Mouse (Mus musculus): Measurements from ENCODE around the gene Bin2. TPM values are rescaled to one million over a fixed set of nuclear protein-coding genes. Genes with fewer than 3 reads are reported as not detected.
A peak's percentile ranks its signal among the peaks of the same experiment; 100 is the strongest.
"Not testable (repeated sequence)": the region's sequence is repeated elsewhere in the genome, so short reads cannot be mapped to it uniquely, and the experiment has no call there.

Bin2 gene
- polyA plus RNA-seq, 1 experiment from 2014 or later = 2.4 TPM

GRCm38 (mm10) chr15:100614218-100614995 is 54.9 kb downstream of the Bin2 start:
- H3K4me1 ChIP-seq (ENCODE audit: control insufficient read depth, insufficient read depth, low read length) = peaks cover 14% of the 10 kb centered on the region; the same call in 1 of the 2 replicates
- H3K27me3 ChIP-seq (ENCODE audit: control insufficient read depth, insufficient read depth, low read length) = no peaks in the 10 kb centered on the region
- peak overlapping the region; percentile 54 for H3K9ac ChIP-seq (ENCODE audit: low read depth, low read length)
- 10% methylated on average over 43 of the region's 43 CpGs for WGBS
- H3K9me3 ChIP-seq (ENCODE audit: control insufficient read depth, low read length) = no peaks in the 10 kb centered on the region
- ATAC-seq (ENCODE audit: low FRiP score, low TSS enrichment) = no peak
- peak overlapping the region; percentile 85 for H3K4me2 ChIP-seq (replicated peaks; ENCODE audit: low read depth, low read length)
- H3K36me3 ChIP-seq (ENCODE audit: control insufficient read depth, insufficient read depth, low read length) = peaks cover 23% of the 10 kb centered on the region
- peak overlapping the region; percentile 91 for H3K4me3 ChIP-seq (ENCODE audit: low read length)
- peak overlapping the region; percentile 42; the same call in 1 of the 2 replicates for H3K27ac ChIP-seq (ENCODE audit: low read depth, low read length)

DNA sequence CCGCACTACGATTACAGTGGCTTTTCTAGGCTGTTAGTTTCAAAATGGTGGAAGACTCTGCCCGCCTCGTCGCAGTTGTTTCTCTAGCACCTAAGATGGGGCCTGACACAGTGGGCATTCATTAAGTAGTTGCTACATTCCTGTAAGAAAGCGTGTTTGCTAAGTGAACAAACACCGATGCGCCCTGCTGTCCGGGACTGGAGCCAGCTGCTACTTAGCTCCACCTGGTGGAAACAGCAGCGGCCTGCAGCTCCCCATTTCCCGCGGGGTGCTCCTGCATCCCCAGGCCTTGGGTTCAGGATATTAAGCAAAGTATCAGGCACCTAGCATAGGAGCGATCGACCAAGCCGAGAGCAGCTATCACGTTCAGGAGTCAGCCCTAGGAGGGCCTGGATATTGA is 55.8 kb downstream of the Bin2 start:
- Histone ChIP-seq H3K9me3 (ENCODE audit: control insufficient read depth, low read length) (no peaks in the 10 kb centered on the region), H3K36me3 (ENCODE audit: control insufficient read depth, insufficient read depth, low read length) (peaks cover 15% of the 10 kb centered on the region), H3K4me3 (ENCODE audit: low read length) (peak overlapping the region; percentile 10; the same call in 1 of the 2 replicates), H3K27me3 (ENCODE audit: control insufficient read depth, insufficient read depth, low read length) (no peaks in the 10 kb centered on the region), H3K9ac (ENCODE audit: low read depth, low read length) (no peak overlapping the region), H3K4me2 (replicated peaks; ENCODE audit: low read depth, low read length) (peak overlapping the region; percentile 39), H3K27ac (ENCODE audit: low read depth, low read length) (no peak overlapping the region), H3K4me1 (ENCODE audit: control insufficient read depth, insufficient read depth, low read length) (peaks cover 16% of the 10 kb centered on the region; the same call in 1 of the 2 replicates)
- 7% methylated on average over 16 of the region's 16 CpGs for WGBS
- no peak for ATAC-seq (ENCODE audit: low FRiP score, low TSS enrichment)

DNA sequence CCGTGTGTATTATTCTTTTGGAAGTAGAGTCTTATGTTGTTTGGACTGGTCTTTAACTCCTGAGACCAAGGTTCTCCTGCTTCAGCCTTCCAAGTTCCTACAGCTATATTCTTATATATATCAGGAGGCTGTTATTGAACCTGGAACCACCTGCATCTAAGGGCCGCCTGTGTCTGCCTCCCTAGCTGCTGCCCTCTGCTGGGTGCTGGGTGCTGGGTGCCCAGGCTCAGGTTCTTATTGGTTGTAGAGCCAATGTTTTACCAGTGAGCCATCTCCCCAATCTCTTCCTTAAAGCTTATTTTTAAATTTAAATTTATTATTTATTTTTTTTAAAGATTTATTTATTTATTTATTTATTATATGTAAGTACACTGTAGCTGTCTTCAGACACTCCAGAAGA is 56.9 kb downstream of the Bin2 start:
- H3K9me3 ChIP-seq (ENCODE audit: control insufficient read depth, low read length) = no peaks in the 10 kb centered on the region
- no peak overlapping the region for H3K9ac ChIP-seq (ENCODE audit: low read depth, low read length)
- H3K4me1 ChIP-seq (ENCODE audit: control insufficient read depth, insufficient read depth, low read length) = peaks cover 16% of the 10 kb centered on the region; the same call in 1 of the 2 replicates
- peaks cover 3% of the 10 kb centered on the region; the same call in 1 of the 2 replicates for H3K36me3 ChIP-seq (ENCODE audit: control insufficient read depth, insufficient read depth, low read length)
- no peak overlapping the region for H3K27ac ChIP-seq (ENCODE audit: low read depth, low read length)
- H3K4me3 ChIP-seq (ENCODE audit: low read length) = no peak overlapping the region
- H3K4me2 ChIP-seq (replicated peaks; ENCODE audit: low read depth, low read length) = no peak overlapping the region
- ATAC-seq (ENCODE audit: low FRiP score, low TSS enrichment) = no peak
- no peaks in the 10 kb centered on the region for H3K27me3 ChIP-seq (ENCODE audit: control insufficient read depth, insufficient read depth, low read length)
- 77% methylated on average over 2 of the region's 2 CpGs for WGBS

DNA sequence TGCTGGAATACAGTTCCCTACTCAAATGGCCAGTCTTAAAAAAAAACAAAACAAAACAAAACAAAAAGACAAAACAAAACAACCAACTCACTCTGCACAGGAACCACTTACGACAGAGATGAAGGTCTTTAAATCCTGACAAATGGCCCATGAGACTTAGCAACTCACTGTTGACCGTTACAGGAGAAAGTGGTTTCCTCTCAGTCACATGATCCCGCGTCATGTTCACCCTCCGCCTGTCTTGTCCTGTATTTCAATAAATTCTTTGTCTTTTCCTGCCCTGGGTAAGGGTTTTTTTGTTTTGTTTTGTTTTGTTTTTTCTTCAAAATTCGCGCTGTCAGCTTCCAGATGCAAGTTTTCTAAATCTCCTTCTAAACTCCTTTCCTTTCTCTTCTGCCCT is 57.4 kb downstream of the Bin2 start:
- Histone ChIP-seq H3K4me3 (ENCODE audit: low read length) (no peak overlapping the region), H3K9ac (ENCODE audit: low read depth, low read length) (no peak overlapping the region), H3K27me3 (ENCODE audit: control insufficient read depth, insufficient read depth, low read length) (no peaks in the 10 kb centered on the region), H3K4me2 (replicated peaks; ENCODE audit: low read depth, low read length) (no peak overlapping the region), H3K27ac (ENCODE audit: low read depth, low read length) (no peak overlapping the region), H3K4me1 (ENCODE audit: control insufficient read depth, insufficient read depth, low read length) (peaks cover 15% of the 10 kb centered on the region; the same call in 1 of the 2 replicates), H3K9me3 (ENCODE audit: control insufficient read depth, low read length) (no peaks in the 10 kb centered on the region), H3K36me3 (ENCODE audit: control insufficient read depth, insufficient read depth, low read length) (peaks cover under 1% of the 10 kb centered on the region; the same call in 1 of the 2 replicates)
- 63% methylated on average over 7 of the region's 7 CpGs for WGBS
- ATAC-seq (ENCODE audit: low FRiP score, low TSS enrichment) = no peak

DNA sequence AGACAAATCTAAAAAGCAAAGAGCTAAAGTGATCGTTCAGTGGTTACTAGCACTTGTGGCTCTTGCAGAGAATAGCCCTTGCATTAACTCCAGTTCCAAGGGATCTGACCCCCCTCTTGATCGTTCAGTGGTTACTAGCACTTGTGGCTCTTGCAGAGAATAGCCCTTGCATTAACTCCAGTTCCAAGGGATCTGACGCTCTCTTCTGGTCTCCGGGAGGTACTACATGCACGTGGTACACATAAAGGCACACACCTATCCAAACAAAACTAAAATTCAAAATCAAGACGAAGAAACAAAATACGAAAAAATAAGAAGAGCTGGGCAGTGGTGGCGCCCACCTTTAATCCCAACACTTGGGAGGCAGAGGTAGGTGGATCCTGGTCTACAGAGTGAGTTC is 62.7 kb downstream of the Bin2 start:
- not testable (repeated sequence) for ATAC-seq (ENCODE audit: low FRiP score, low TSS enrichment); H3K9ac ChIP-seq (ENCODE audit: low read depth, low read length); H3K36me3 ChIP-seq (ENCODE audit: control insufficient read depth, insufficient read depth, low read length); H3K9me3 ChIP-seq (ENCODE audit: control insufficient read depth, low read length); H3K27ac ChIP-seq (ENCODE audit: low read depth, low read length); H3K4me2 ChIP-seq (replicated peaks; ENCODE audit: low read depth, low read length); H3K4me3 ChIP-seq (ENCODE audit: low read length); H3K4me1 ChIP-seq (ENCODE audit: control insufficient read depth, insufficient read depth, low read length); H3K27me3 ChIP-seq (ENCODE audit: control insufficient read depth, insufficient read depth, low read length)
- 89% methylated on average over 8 of the region's 8 CpGs for WGBS

DNA sequence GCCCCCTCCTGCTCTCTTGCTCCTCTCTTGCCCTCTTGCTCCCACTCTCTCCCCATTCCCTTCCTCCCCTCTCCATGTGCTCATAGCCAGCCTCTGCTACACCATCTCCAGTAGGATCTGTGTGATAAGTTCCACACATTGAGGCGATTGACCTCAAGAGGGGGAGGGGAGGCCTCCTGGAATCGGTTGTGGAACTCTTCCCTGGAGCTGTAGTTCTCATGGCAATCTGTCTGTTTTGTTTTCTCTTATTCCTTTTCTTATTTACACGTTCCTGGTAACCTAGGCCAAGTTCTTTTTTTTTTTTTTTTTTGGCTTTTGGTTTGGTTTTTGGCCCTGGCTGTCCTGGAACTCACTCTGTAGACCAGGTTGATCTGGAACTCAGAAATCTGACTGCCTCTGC is 67.7 kb downstream of the Bin2 start:
- peaks cover 10% of the 10 kb centered on the region; the same call in 1 of the 2 replicates for H3K4me1 ChIP-seq (ENCODE audit: control insufficient read depth, insufficient read depth, low read length)
- ATAC-seq (ENCODE audit: low FRiP score, low TSS enrichment) = no peak
- no peaks in the 10 kb centered on the region for H3K36me3 ChIP-seq (ENCODE audit: control insufficient read depth, insufficient read depth, low read length)
- no peak overlapping the region for H3K27ac ChIP-seq (ENCODE audit: low read depth, low read length)
- H3K4me2 ChIP-seq (replicated peaks; ENCODE audit: low read depth, low read length) = no peak overlapping the region
- H3K9ac ChIP-seq (ENCODE audit: low read depth, low read length) = no peak overlapping the region
- H3K27me3 ChIP-seq (ENCODE audit: control insufficient read depth, insufficient read depth, low read length) = peaks cover 8% of the 10 kb centered on the region; the same call in 1 of the 2 replicates
- WGBS = 37% methylated on average over 3 of the region's 3 CpGs
- no peaks in the 10 kb centered on the region for H3K9me3 ChIP-seq (ENCODE audit: control insufficient read depth, low read length)
- no peak overlapping the region for H3K4me3 ChIP-seq (ENCODE audit: low read length)

DNA sequence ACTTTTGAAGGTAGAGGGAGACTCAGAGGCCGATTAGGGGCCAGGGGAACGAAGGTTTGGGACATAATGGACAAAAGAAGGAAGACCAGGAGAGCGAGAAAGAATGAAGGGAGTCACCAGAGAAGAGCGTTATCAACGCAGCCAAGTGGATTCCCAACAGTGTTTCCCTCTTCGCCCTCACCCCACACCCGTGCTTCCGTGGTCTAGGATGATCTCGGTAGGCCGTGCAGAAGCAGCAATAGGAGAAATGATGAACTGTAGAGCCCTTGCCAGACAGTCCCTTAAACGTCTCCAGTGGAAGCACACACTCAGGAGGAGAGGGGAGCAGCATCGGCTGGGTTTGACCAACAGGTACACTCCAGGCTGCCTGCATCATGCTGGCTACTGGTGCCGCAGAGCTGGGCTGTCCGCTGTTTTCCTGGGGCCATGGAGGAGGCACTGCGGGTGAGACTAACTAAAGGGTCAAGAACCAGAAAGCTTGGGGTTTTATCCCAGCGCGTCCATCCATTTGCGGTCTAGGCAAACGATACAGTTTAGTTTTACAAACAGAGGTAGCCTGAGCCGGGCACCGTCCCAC is 68.6 kb downstream of the Bin2 start:
- H3K27me3 ChIP-seq (ENCODE audit: control insufficient read depth, insufficient read depth, low read length) = peaks cover 6% of the 10 kb centered on the region; the same call in 1 of the 2 replicates
- peak overlapping the region; percentile 98 for H3K4me2 ChIP-seq (replicated peaks; ENCODE audit: low read depth, low read length)
- peak overlapping the region; percentile 80 for H3K4me3 ChIP-seq (ENCODE audit: low read length)
- 13% methylated on average over 21 of the region's 21 CpGs for WGBS
- H3K9me3 ChIP-seq (ENCODE audit: control insufficient read depth, low read length) = no peaks in the 10 kb centered on the region
- H3K9ac ChIP-seq (ENCODE audit: low read depth, low read length) = 0 out of 2 replicates have a peak overlapping the region, but pooled peaks have one; percentile 87
- ATAC-seq (ENCODE audit: low FRiP score, low TSS enrichment) = no peak
- H3K4me1 ChIP-seq (ENCODE audit: control insufficient read depth, insufficient read depth, low read length) = peaks cover 10% of the 10 kb centered on the region; the same call in 1 of the 2 replicates
- H3K36me3 ChIP-seq (ENCODE audit: control insufficient read depth, insufficient read depth, low read length) = no peaks in the 10 kb centered on the region
- no peak overlapping the region for H3K27ac ChIP-seq (ENCODE audit: low read depth, low read length)

DNA sequence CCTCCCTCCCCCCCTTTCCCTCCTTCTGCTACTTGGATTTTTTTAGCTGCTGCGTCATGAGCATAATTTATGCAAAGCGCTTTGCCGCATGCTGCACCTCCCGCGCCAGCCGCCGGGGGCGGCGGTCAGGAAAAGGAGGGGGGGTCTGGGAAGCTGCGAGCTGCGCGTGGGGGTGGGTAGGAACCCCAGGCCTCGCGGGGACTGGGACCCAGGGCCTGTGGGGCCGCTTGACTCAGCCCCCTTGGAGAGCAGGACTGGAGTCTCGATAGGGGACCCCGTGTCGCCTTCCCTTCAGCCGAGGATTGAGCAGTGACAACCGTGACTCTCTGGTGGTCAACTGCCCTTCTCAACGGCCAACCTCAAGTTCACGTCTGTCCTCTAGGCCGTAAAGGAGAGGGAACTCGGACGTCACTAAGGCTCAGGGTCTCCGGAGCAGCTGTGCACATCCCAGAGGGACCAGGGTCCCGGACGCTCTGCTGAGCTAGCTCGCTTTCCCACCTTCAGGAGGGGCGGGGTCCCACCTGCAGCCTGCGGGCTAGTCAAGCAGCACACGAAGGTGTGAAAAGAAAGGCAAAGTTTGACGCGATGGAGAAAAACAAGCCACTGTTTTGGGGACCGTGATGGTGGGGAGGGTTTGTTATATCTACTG is 69.2 kb downstream of the Bin2 start:
- Histone ChIP-seq H3K9me3 (ENCODE audit: control insufficient read depth, low read length) (no peaks in the 10 kb centered on the region), H3K4me2 (replicated peaks; ENCODE audit: low read depth, low read length) (peak overlapping the region; percentile 98), H3K9ac (ENCODE audit: low read depth, low read length) (peak overlapping the region; percentile 87), H3K4me3 (ENCODE audit: low read length) (peak overlapping the region; percentile 80), H3K27ac (ENCODE audit: low read depth, low read length) (peak overlapping the region; percentile 59), H3K36me3 (ENCODE audit: control insufficient read depth, insufficient read depth, low read length) (no peaks in the 10 kb centered on the region), H3K4me1 (ENCODE audit: control insufficient read depth, insufficient read depth, low read length) (peaks cover 10% of the 10 kb centered on the region; the same call in 1 of the 2 replicates), H3K27me3 (ENCODE audit: control insufficient read depth, insufficient read depth, low read length) (peaks cover 6% of the 10 kb centered on the region; the same call in 1 of the 2 replicates)
- 1% methylated on average over 35 of the region's 35 CpGs for WGBS
- peak; percentile 74 for ATAC-seq (ENCODE audit: low FRiP score, low TSS enrichment)
